In the genomic region with DNA sequence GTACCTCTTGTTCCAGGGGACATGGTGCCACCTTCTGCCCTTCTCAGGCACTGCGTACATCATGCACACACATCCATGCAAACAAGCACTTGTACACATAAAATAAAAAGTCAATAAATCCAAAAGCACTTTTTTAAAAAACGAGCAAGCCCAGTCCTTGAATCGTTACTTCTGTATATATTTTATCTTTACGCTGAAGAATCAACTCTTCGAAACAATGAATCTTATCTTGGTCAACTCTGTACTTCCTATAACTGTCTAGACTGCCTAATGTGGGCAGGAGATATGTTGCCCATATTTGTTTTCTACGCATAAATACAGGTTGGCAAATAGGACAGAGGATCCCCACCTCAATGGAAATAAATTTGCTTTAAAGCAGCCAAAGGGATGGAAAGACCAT, we compare ENCODE assay signal across 20 mouse cellular contexts.
DNase-seq lines count a peak whose midpoint lies in the region; TF ChIP-seq lines count a peak whose summit lies in the region.
"Had no signal": no experiment of that assay in that cellular context is flagged by ENCODE, and none has a peak within 500 bp of the region (broad histone marks: within the 10 kb centered on the region; RNA-seq: fewer than 3 reads in every experiment).

No protein-coding gene starts in this region.

- no peak for DNase-seq in liver, adult 2 months (ENCODE audit: extremely low read depth, low read depth, low spot score)
- no peak for DNase-seq in liver
- peak; percentile 55 for DNase-seq in MEL (ENCODE audit: low read depth, low spot score)
- no peak for DNase-seq in T-cell, adult 2 months (ENCODE audit: low spot score)
- no peak for DNase-seq in urinary bladder, postnatal 4 days (ENCODE audit: low spot score in 2 of 2)
- DNase-seq: adrenal gland, adult 8-10 months; adrenal gland, postnatal 14 days; adrenal gland, postnatal 36 days; cerebellum, adult 11-12 months; cerebellum, adult 2 months; cerebellum, adult 9-10 months; cerebellum, postnatal 10 days; cerebellum, postnatal 25 days had no signal

- H3K27ac ChIP-seq in liver, adult 2 months (replicated peaks; ENCODE audit: insufficient read depth, low read depth, low read length), result no peak overlapping the region
- H3K27ac ChIP-seq in ES-Bruce4 (ENCODE audit: insufficient read depth, low read length), result no peak overlapping the region
- H3K27ac ChIP-seq in MEL (ENCODE audit: control insufficient read depth, low read depth, low read length), result no peak overlapping the region; the same call in 1 of the 2 replicates
- H3K27ac ChIP-seq: embryonic facial prominence, embryonic 10.5 days; embryonic facial prominence, embryonic 12.5 days; forebrain, embryonic 10.5 days; forebrain, embryonic 12.5 days had no signal

- TF ChIP-seq RAD21 in MEL (IDR thresholded peaks at IDR 0.05; ENCODE audit: low read depth, low read length), result peak; percentile 55

- TF ChIP-seq CTCF in liver, adult 2 months (IDR thresholded peaks at IDR 0.05; ENCODE audit: low read depth, low read length), result peak; percentile 5; the same call in 1 of the 2 replicates
- TF ChIP-seq CTCF in ES-Bruce4 (IDR thresholded peaks at IDR 0.05; ENCODE audit: low read depth, low read length), result peak; percentile 15
- peak in 2 of 3 experiments; percentile 46 to 47; a peak in 4 of 6 replicates for TF ChIP-seq CTCF in MEL (IDR thresholded peaks at IDR 0.05 in 2 of 3, conservative IDR thresholded peaks at IDR 0.05 in 1 of 3; ENCODE audit: control insufficient read depth in 1 of 3, insufficient read depth in 1 of 3, low read depth in 2 of 3, low read length in 3 of 3, poor library complexity in 1 of 3, severe bottlenecking in 1 of 3)

- H3K79me2 ChIP-seq in liver, adult 2 months (ENCODE audit: control insufficient read depth, insufficient read depth, low read length), result no peaks in the 10 kb centered on the region
- H3K79me2 ChIP-seq in MEL (ENCODE audit: control insufficient read depth, insufficient read depth, low read length, poor library complexity), result no peaks in the 10 kb centered on the region

- TF ChIP-seq POLR2A in liver, adult 2 months (IDR thresholded peaks at IDR 0.05; ENCODE audit: extremely low read depth, insufficient read depth, low read length), result no peak
- TF ChIP-seq POLR2A in ES-Bruce4 (IDR thresholded peaks at IDR 0.05; ENCODE audit: insufficient read depth, low read length), result no peak
- no peak for TF ChIP-seq POLR2A in MEL (IDR thresholded peaks at IDR 0.05; ENCODE audit: control insufficient read depth in 1 of 2, insufficient read depth in 1 of 2, low read depth in 1 of 2, low read length in 2 of 2, poor library complexity in 1 of 2)

- H3K9me3 ChIP-seq in ES-Bruce4 (replicated peaks; ENCODE audit: control insufficient read depth, insufficient read depth, low read length, poor library complexity, severe bottlenecking), result no peaks in the 10 kb centered on the region
- H3K9me3 ChIP-seq in MEL (replicated peaks; ENCODE audit: insufficient read depth, low read length), result no peaks in the 10 kb centered on the region
- H3K9me3 ChIP-seq: embryonic facial prominence, embryonic 10.5 days; embryonic facial prominence, embryonic 12.5 days; forebrain, embryonic 10.5 days; forebrain, embryonic 12.5 days had no signal

- H3K27me3 ChIP-seq in liver, adult 2 months (ENCODE audit: control insufficient read depth, insufficient read depth, low read length), result no peaks in the 10 kb centered on the region
- H3K27me3 ChIP-seq in ES-Bruce4 (ENCODE audit: control insufficient read depth, insufficient read depth, low read length, poor library complexity, severe bottlenecking), result no peaks in the 10 kb centered on the region
- H3K27me3 ChIP-seq in MEL (ENCODE audit: control insufficient read depth in 1 of 2, insufficient read depth in 2 of 2, low read length in 2 of 2), result no peaks in the 10 kb centered on the region
- H3K27me3 ChIP-seq: embryonic facial prominence, embryonic 12.5 days; forebrain, embryonic 12.5 days had no signal

- no peak overlapping the region for H3K9ac ChIP-seq in liver, adult 2 months (ENCODE audit: low read depth, low read length)
- H3K9ac ChIP-seq in ES-Bruce4 (ENCODE audit: low read depth, poor library complexity, severe bottlenecking) (no peak overlapping the region), MEL (ENCODE audit: control insufficient read depth, low read depth, low read length, poor library complexity, severe bottlenecking) (no peak overlapping the region)
- H3K9ac ChIP-seq: embryonic facial prominence, embryonic 12.5 days; forebrain, embryonic 12.5 days had no signal

- no peak for TF ChIP-seq EP300 in ES-Bruce4 (IDR thresholded peaks at IDR 0.05; ENCODE audit: insufficient read depth, low read depth, low read length)
- TF ChIP-seq EP300 in MEL (IDR thresholded peaks at IDR 0.05; ENCODE audit: low read depth in 1 of 2, low read length in 2 of 2), result peak; percentile 95 to 96

- H3K4me1 ChIP-seq in liver, adult 2 months (ENCODE audit: control insufficient read depth, insufficient read depth, low read length), result no peaks in the 10 kb centered on the region
- H3K4me1 ChIP-seq in ES-Bruce4 (ENCODE audit: control insufficient read depth, insufficient read depth, low read length) (no peaks in the 10 kb centered on the region), MEL (ENCODE audit: control insufficient read depth in 1 of 2, insufficient read depth in 2 of 2, low read length in 2 of 2) (peaks cover 8 to 15% of the 10 kb centered on the region in 2 experiments)
- H3K4me1 ChIP-seq: embryonic facial prominence, embryonic 10.5 days; embryonic facial prominence, embryonic 12.5 days; forebrain, embryonic 10.5 days; forebrain, embryonic 12.5 days had no signal

- H3K4me3 ChIP-seq in liver, adult 2 months (ENCODE audit: insufficient read depth, low read depth, low read length), result no peak overlapping the region
- H3K4me3 ChIP-seq in ES-Bruce4 (ENCODE audit: low read depth, low read length), result no peak overlapping the region
- H3K4me3 ChIP-seq in MEL (ENCODE audit: control insufficient read depth in 1 of 2, insufficient read depth in 1 of 2, low read depth in 2 of 2, low read length in 2 of 2), result no peak overlapping the region
- H3K4me3 ChIP-seq: embryonic facial prominence, embryonic 10.5 days; embryonic facial prominence, embryonic 12.5 days; erythroblast, embryonic 14.5 days; forebrain, embryonic 10.5 days; forebrain, embryonic 12.5 days had no signal

- no peaks in the 10 kb centered on the region for H3K36me3 ChIP-seq in liver, adult 2 months (ENCODE audit: control insufficient read depth, insufficient read depth, low read length)
- no peaks in the 10 kb centered on the region for H3K36me3 ChIP-seq in ES-Bruce4 (ENCODE audit: control insufficient read depth, insufficient read depth, low read length, poor library complexity, severe bottlenecking)
- peaks cover 0 to 17% of the 10 kb centered on the region in 2 experiments; a peak in 2 of 4 replicates for H3K36me3 ChIP-seq in MEL (ENCODE audit: control insufficient read depth in 1 of 2, insufficient read depth in 2 of 2, low read length in 2 of 2)
- H3K36me3 ChIP-seq: embryonic facial prominence, embryonic 10.5 days; embryonic facial prominence, embryonic 12.5 days; forebrain, embryonic 10.5 days; forebrain, embryonic 12.5 days; G1E had no signal

- WGBS in liver, adult 2 months, result 86% methylated on average over 6 of the region's 6 CpGs

TF ChIP-seq in MEL, 35 proteins besides CTCF, POLR2A, EP300 and RAD21 (continues in another document):
- TF ChIP-seq MEF2A (IDR thresholded peaks at IDR 0.05; ENCODE audit: extremely low read depth, insufficient replicate concordance, low read depth, low read length, poor library complexity, severe bottlenecking), result no peak
- peak; percentile 35; the same call in 1 of the 2 replicates for TF ChIP-seq HCFC1 (IDR thresholded peaks at IDR 0.05; ENCODE audit: low read depth, low read length)
- peak; percentile 90 for TF ChIP-seq TCF12 (IDR thresholded peaks at IDR 0.05; ENCODE audit: low read depth, low read length)
- no peak for TF ChIP-seq USF1 (IDR thresholded peaks at IDR 0.05; ENCODE audit: low read depth, low read length)
- TF ChIP-seq MAX (IDR thresholded peaks at IDR 0.05; ENCODE audit: low read length), result no peak
- TF ChIP-seq GABPA (IDR thresholded peaks at IDR 0.05; ENCODE audit: low read depth, low read length), result no peak
- TF ChIP-seq ETS1 (IDR thresholded peaks at IDR 0.05; ENCODE audit: low read depth, low read length), result peak; percentile 84
- TF ChIP-seq RCOR1 (IDR thresholded peaks at IDR 0.05; ENCODE audit: low read depth, low read length), result peak; percentile 92
- TF ChIP-seq MAZ (IDR thresholded peaks at IDR 0.05; ENCODE audit: low read depth, low read length), result no peak
- no peak for TF ChIP-seq JUND (IDR thresholded peaks at IDR 0.05; ENCODE audit: low read depth, low read length)
- TF ChIP-seq USF2 (IDR thresholded peaks at IDR 0.05; ENCODE audit: borderline replicate concordance in 1 of 2, insufficient read depth in 1 of 2, low read depth in 1 of 2, low read length in 2 of 2), result no peak
- TF ChIP-seq ELF1 (IDR thresholded peaks at IDR 0.05; ENCODE audit: low read depth, low read length), result 0 out of 2 replicates have a peak, but pooled peaks have one; percentile 17
- no peak for TF ChIP-seq CHD1 (IDR thresholded peaks at IDR 0.05; ENCODE audit: low read depth, low read length)
- TF ChIP-seq MYB (IDR thresholded peaks at IDR 0.05; ENCODE audit: low read depth, low read length), result peak; percentile 77
- TF ChIP-seq ZNF384 (IDR thresholded peaks at IDR 0.05; ENCODE audit: low read depth, low read length), result peak; percentile 33
- no peak for TF ChIP-seq TBP (IDR thresholded peaks at IDR 0.05; ENCODE audit: low read depth, low read length)
- TF ChIP-seq SIN3A (IDR thresholded peaks at IDR 0.05; ENCODE audit: low read length), result peak; percentile 79
- 0 out of 2 replicates have a peak, but pooled peaks have one; percentile 26 for TF ChIP-seq MXI1 (IDR thresholded peaks at IDR 0.05; ENCODE audit: low read depth, low read length)
- TF ChIP-seq KAT2A (conservative IDR thresholded peaks at IDR 0.05; ENCODE audit: low read depth, low read length), result no peak
- no peak for TF ChIP-seq BHLHE40 (IDR thresholded peaks at IDR 0.05; ENCODE audit: borderline replicate concordance, low read depth, low read length)
- no peak for TF ChIP-seq ZKSCAN1 (IDR thresholded peaks at IDR 0.05; ENCODE audit: low read depth, low read length)
- TF ChIP-seq NELFE (IDR thresholded peaks at IDR 0.05; ENCODE audit: low read depth, low read length), result no peak
- no peak for TF ChIP-seq POLR2AphosphoS5 (IDR thresholded peaks at IDR 0.05; ENCODE audit: borderline replicate concordance, low read depth, low read length)
- TF ChIP-seq CHD2 (IDR thresholded peaks at IDR 0.05; ENCODE audit: low read length), result no peak
- no peak for TF ChIP-seq MAFK (IDR thresholded peaks at IDR 0.05; ENCODE audit: borderline replicate concordance, low read depth, low read length)
- no peak; the same call in 1 of the 2 replicates for TF ChIP-seq ZC3H11A (IDR thresholded peaks at IDR 0.05; ENCODE audit: low read depth, low read length)
- TF ChIP-seq E2F4 (IDR thresholded peaks at IDR 0.05; ENCODE audit: borderline replicate concordance, low read depth, low read length), result no peak
